Mouse (Mus musculus): ENCODE measurements around the gene Atp6v0d1.

Atp6v0d1 gene

DNA sequence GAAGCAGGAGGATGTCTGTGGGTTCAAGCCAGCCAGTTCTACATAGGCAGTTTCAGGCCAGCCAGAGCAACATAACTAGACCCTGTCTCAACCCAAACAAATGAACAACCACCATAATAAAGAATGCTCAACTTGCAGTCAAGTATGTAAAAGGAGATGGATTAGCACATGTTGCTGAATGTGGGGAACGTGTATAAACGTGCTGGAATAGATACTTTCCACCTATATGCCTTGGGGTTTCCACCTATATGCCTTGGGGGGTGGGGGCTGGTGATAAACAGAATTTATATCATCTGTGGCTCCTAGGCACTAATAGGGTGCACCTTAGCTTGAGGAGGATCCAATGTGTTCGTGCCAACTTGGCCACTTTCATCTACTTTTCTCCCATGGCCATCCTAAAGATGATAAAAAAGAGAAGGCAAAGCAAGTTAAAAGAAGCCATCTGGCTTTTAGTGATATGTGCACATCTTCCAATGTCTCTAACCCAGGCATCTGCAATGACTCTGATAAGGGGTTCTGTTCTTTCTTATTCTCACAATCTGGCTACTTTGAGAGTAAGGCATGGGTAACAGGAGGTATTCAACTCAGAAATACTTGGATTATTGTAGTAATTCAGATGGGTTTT, 23.7 kb downstream of the Atp6v0d1 start:
- TF ChIP-seq CTCF (conservative IDR thresholded peaks at IDR 0.05; ENCODE audit: low read length) (no peak), POU5F1 (IDR thresholded peaks at IDR 0.05; ENCODE audit: borderline replicate concordance, low read length) (no peak), NANOG (IDR thresholded peaks at IDR 0.05; ENCODE audit: borderline replicate concordance, low read length) (no peak)
- no peak overlapping the region for H3K4me3 ChIP-seq (replicated peaks; ENCODE audit: low read length)
- no peaks in the 10 kb centered on the region; the same call in 1 of the 2 replicates for H3K4me1 ChIP-seq (replicated peaks; ENCODE audit: low read depth, low read length)
- peaks cover 39% of the 10 kb centered on the region for H3K36me3 ChIP-seq (ENCODE audit: insufficient read depth, low read length)
- H3K9me3 ChIP-seq (ENCODE audit: low read length), result no peaks in the 10 kb centered on the region
- H3K27me3 ChIP-seq (ENCODE audit: insufficient read depth, low read length), result no peaks in the 10 kb centered on the region

DNA sequence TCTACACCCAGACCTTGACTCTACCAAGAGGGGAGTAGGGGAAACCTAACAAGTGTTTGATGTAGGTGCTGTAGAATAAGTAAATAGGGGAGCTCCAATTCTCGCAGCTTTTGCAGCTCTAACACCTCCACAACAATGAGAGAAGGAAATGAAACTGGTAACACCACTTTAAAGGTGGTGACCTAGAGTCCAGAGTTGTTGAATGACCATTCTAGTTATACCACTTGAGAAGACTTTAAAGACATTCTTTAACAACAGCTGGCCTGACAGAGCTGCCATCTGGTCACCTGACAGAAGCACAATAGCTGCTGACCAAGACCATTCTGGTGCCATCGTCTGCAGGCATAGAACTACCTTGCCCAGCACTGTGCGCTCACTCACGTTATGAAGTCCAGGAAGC, 26.9 kb downstream of the Atp6v0d1 start:
- Histone ChIP-seq H3K9me3 (ENCODE audit: low read length) (no peaks in the 10 kb centered on the region), H3K4me1 (replicated peaks; ENCODE audit: low read depth, low read length) (no peaks in the 10 kb centered on the region), H3K27me3 (ENCODE audit: insufficient read depth, low read length) (no peaks in the 10 kb centered on the region)

DNA sequence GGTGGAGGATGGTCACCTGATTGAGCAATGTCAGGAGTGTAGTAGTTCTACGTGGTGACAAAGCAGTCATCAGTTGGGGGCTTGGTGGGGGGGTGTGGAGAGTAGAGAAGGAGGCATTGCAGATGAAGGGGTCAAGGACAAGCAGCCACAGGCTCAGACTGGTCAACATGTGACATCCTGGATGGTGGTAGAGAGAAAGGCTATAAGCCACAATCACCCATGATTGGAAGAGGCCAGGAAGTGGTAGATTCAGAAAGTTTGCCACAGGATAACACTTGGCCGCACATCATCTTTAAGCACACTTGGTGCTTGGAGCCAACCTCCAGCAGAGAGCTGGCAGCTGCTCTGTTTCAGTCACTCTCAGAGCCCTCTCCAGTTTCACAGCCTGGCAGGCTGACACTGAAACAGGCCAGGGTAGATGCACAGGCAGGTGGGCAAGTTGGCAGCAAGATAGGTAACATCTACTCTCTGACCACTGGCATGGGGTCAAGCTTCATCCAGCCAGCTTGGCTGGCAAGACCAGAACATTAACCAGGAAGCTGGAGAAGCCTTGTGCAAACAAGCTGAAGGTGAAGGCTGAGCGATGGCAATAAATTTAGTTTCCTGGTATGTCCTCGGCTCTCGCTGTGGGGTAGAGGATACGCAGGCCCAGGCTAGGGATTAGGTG, 28.7 kb downstream of the Atp6v0d1 start:
- H3K27me3 ChIP-seq (ENCODE audit: insufficient read depth, low read length), result no peaks in the 10 kb centered on the region
- H3K36me3 ChIP-seq (ENCODE audit: insufficient read depth, low read length), result peaks cover 75% of the 10 kb centered on the region
- H3K4me3 ChIP-seq (replicated peaks; ENCODE audit: low read length), result no peak overlapping the region
- no peaks in the 10 kb centered on the region for H3K9me3 ChIP-seq (ENCODE audit: low read length)
- H3K4me1 ChIP-seq (replicated peaks; ENCODE audit: low read depth, low read length), result peaks cover 11% of the 10 kb centered on the region
- TF ChIP-seq NANOG (IDR thresholded peaks at IDR 0.05; ENCODE audit: borderline replicate concordance, low read length) (no peak), POU5F1 (IDR thresholded peaks at IDR 0.05; ENCODE audit: borderline replicate concordance, low read length) (no peak), CTCF (conservative IDR thresholded peaks at IDR 0.05; ENCODE audit: low read length) (no peak)

More for the DNA sequence above, 26.9 kb downstream of the Atp6v0d1 start:
- Histone ChIP-seq H3K4me3 (replicated peaks; ENCODE audit: low read length) (no peak overlapping the region), H3K36me3 (ENCODE audit: insufficient read depth, low read length) (peaks cover 67% of the 10 kb centered on the region)
- no peak for TF ChIP-seq CTCF (conservative IDR thresholded peaks at IDR 0.05; ENCODE audit: low read length)
- TF ChIP-seq NANOG (IDR thresholded peaks at IDR 0.05; ENCODE audit: borderline replicate concordance, low read length), result no peak
- no peak for TF ChIP-seq POU5F1 (IDR thresholded peaks at IDR 0.05; ENCODE audit: borderline replicate concordance, low read length)

DNA sequence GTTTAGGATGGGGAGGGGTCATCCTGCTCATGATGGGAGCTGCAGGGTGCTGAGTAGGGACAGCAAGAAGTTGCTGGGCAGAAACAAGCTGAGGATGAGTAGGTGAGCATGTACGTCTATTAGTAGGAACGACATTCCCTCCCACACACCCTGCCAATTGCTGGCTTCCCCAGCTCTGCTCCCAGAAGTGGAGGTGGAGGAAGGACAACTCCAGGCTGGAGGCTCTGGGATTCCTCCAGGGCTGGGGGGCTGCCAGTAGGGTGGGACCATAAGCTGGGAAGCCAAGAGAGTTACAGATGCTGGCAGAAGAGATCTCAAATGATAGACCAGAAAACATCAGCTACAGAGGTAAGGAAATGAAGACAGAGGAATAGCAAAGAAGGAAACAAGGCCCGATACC, 29.3 kb downstream of the Atp6v0d1 start:
- Histone ChIP-seq H3K4me1 (replicated peaks; ENCODE audit: low read depth, low read length) (peaks cover 17% of the 10 kb centered on the region), H3K9me3 (ENCODE audit: low read length) (no peaks in the 10 kb centered on the region), H3K27me3 (ENCODE audit: insufficient read depth, low read length) (no peaks in the 10 kb centered on the region), H3K36me3 (ENCODE audit: insufficient read depth, low read length) (peaks cover 70% of the 10 kb centered on the region), H3K4me3 (replicated peaks; ENCODE audit: low read length) (no peak overlapping the region)
- TF ChIP-seq NANOG (IDR thresholded peaks at IDR 0.05; ENCODE audit: borderline replicate concordance, low read length) (no peak), CTCF (conservative IDR thresholded peaks at IDR 0.05; ENCODE audit: low read length) (no peak), POU5F1 (IDR thresholded peaks at IDR 0.05; ENCODE audit: borderline replicate concordance, low read length) (no peak)

DNA sequence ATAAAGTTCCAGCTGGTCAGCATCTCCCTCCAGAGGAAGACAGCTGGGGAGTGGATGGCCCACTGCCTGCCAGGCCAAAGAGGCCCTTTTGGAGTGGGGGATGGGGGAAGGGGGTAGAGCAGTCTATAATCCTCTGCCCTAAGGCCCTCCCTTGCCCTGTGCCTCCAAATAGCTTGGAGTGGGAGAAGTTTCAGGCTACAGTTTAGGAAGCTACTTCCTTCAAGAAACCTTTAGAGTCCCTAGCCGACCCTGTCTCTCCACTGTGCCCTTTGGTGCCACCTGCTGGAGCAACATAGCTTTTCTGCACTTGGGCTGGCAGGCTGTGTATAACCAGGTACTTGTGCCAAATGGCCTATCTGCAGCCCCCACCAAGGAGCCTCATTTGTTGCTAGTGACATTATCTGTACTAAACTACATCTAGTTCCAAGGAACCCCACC, 31.9 kb downstream of the Atp6v0d1 start:
- peaks cover 81% of the 10 kb centered on the region for H3K36me3 ChIP-seq (ENCODE audit: insufficient read depth, low read length)
- H3K4me3 ChIP-seq (replicated peaks; ENCODE audit: low read length), result no peak overlapping the region
- H3K9me3 ChIP-seq (ENCODE audit: low read length), result no peaks in the 10 kb centered on the region
- TF ChIP-seq CTCF (conservative IDR thresholded peaks at IDR 0.05; ENCODE audit: low read length), result peak; percentile 72
- no peak for TF ChIP-seq NANOG (IDR thresholded peaks at IDR 0.05; ENCODE audit: borderline replicate concordance, low read length)
- TF ChIP-seq POU5F1 (IDR thresholded peaks at IDR 0.05; ENCODE audit: borderline replicate concordance, low read length), result no peak
- no peaks in the 10 kb centered on the region for H3K27me3 ChIP-seq (ENCODE audit: insufficient read depth, low read length)
- H3K4me1 ChIP-seq (replicated peaks; ENCODE audit: low read depth, low read length), result peaks cover 36% of the 10 kb centered on the region

DNA sequence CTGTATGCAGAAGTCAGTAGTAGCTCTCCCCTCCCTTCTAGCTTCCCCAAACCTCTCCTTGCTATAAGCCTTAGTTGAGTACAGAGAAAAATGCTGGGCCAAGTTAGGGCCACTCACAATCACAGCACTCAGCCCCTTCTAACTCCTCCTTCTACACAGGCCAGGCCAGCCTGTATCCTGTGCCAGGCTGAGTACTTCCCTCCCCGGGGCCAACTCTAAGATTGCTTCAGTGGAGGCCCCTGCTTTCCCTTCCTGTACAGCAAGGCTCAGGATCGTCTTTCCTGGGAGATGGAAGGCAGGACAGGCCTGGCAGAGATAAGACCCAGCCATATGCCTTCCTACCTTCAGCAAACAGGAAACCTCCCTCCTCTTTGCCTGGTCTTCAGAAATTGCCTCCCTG, 32.4 kb downstream of the Atp6v0d1 start:
- no peaks in the 10 kb centered on the region for H3K27me3 ChIP-seq (ENCODE audit: insufficient read depth, low read length)
- H3K4me3 ChIP-seq (replicated peaks; ENCODE audit: low read length), result no peak overlapping the region
- H3K36me3 ChIP-seq (ENCODE audit: insufficient read depth, low read length), result peaks cover 81% of the 10 kb centered on the region
- H3K9me3 ChIP-seq (ENCODE audit: low read length), result no peaks in the 10 kb centered on the region
- TF ChIP-seq CTCF (conservative IDR thresholded peaks at IDR 0.05; ENCODE audit: low read length) (no peak), POU5F1 (IDR thresholded peaks at IDR 0.05; ENCODE audit: borderline replicate concordance, low read length) (no peak), NANOG (IDR thresholded peaks at IDR 0.05; ENCODE audit: borderline replicate concordance, low read length) (no peak)
- H3K4me1 ChIP-seq (replicated peaks; ENCODE audit: low read depth, low read length), result peaks cover 36% of the 10 kb centered on the region

DNA sequence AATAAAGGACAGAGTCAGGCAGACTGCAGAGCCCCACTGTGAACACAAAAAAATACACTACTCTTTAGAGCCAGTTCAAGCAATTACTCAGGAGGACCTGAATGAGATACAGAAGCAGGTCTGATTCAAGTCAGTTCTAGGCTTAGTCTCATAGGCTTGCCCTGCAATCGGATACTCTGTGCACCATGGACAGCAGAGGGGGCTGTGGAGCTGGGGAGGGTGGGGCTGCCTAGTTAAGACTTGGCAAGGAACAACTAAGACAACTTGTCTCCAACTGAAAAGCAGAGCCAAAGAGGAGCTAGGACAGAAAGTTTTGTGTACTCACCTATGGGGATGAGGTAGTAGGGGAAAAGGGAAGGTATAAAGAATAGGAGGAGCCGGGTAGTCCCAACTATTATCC, 34.1 kb downstream of the Atp6v0d1 start:
- Histone ChIP-seq H3K9me3 (ENCODE audit: low read length) (no peaks in the 10 kb centered on the region), H3K4me1 (replicated peaks; ENCODE audit: low read depth, low read length) (peaks cover 44% of the 10 kb centered on the region), H3K36me3 (ENCODE audit: insufficient read depth, low read length) (peaks cover 79% of the 10 kb centered on the region), H3K27me3 (ENCODE audit: insufficient read depth, low read length) (no peaks in the 10 kb centered on the region), H3K4me3 (replicated peaks; ENCODE audit: low read length) (no peak overlapping the region)
- TF ChIP-seq CTCF (conservative IDR thresholded peaks at IDR 0.05; ENCODE audit: low read length), result peak; percentile 50
- TF ChIP-seq POU5F1 (IDR thresholded peaks at IDR 0.05; ENCODE audit: borderline replicate concordance, low read length), result no peak

DNA sequence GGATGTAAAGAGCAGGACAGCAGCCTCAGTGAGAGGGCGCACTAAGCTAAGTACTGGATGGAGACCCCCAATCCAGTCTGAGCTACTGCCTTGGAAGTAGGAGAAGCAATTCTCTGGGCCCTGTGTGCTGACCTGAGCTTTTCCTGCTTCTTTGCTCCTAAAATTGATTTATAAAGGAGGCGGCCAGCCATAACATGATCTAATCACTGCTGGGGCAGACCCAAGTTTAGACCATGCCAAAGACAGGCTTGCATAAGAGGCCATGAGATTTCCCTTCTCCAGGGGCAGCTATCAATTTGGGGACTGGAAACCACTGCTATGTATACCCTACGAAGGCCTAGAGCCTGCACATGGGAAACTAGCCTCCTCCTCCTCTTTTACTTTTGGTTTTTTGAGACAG, 36.6 kb downstream of the Atp6v0d1 start:
- H3K27me3 ChIP-seq (ENCODE audit: insufficient read depth, low read length), result no peaks in the 10 kb centered on the region
- peaks cover 57% of the 10 kb centered on the region for H3K4me1 ChIP-seq (replicated peaks; ENCODE audit: low read depth, low read length)
- peaks cover 81% of the 10 kb centered on the region for H3K36me3 ChIP-seq (ENCODE audit: insufficient read depth, low read length)
- TF ChIP-seq CTCF (conservative IDR thresholded peaks at IDR 0.05; ENCODE audit: low read length) (no peak), POU5F1 (IDR thresholded peaks at IDR 0.05; ENCODE audit: borderline replicate concordance, low read length) (no peak), NANOG (IDR thresholded peaks at IDR 0.05; ENCODE audit: borderline replicate concordance, low read length) (no peak)
- no peaks in the 10 kb centered on the region for H3K9me3 ChIP-seq (ENCODE audit: low read length)
- H3K4me3 ChIP-seq (replicated peaks; ENCODE audit: low read length), result no peak overlapping the region
